Mouse (Mus musculus) CH12.LX (cell line): Measurements from ENCODE around the gene Espn. TPM values are rescaled to one million over a fixed set of nuclear protein-coding genes. Genes with fewer than 3 reads are reported as not detected.

Source experiments
- DNase-seq: peaks from one replicate; pipeline ENCODE4 v3.0.0-alpha.2; 2013; ENCODE audit errors: extremely low read depth
- H3K27ac ChIP-seq: 2 replicates; pipeline ENCODE4 v1.5.1; 2012; ENCODE audit warnings: low read depth, mild to moderate bottlenecking, control low read depth, moderate library complexity; ENCODE audit not compliant: insufficient read depth
- H3K27me3 ChIP-seq: replicated peaks from 2 replicates; pipeline ENCODE3; 2012; ENCODE audit warnings: inconsistent platforms
- H3K36me3 ChIP-seq, 2 experiments: replicated peaks in 1 of 2; 2 replicates each; pipeline versions ENCODE3 to v1.6.1; 2012; ENCODE audit warnings: inconsistent platforms in 1 of 2, low read length in 1 of 2, mild to moderate bottlenecking in 1 of 2, mixed read lengths in 1 of 2, moderate library complexity in 1 of 2; ENCODE audit not compliant: control insufficient read depth in 1 of 2, insufficient read depth in 1 of 2
- H3K4me1 ChIP-seq, 2 experiments: 2 replicates each; pipeline ENCODE4 v1.6.1; 2012; ENCODE audit warnings: inconsistent platforms in 1 of 2, moderate library complexity in 1 of 2; ENCODE audit not compliant: insufficient read depth in 2 of 2, control insufficient read depth in 1 of 2
- H3K4me2 ChIP-seq: 2 replicates; pipeline ENCODE4 v1.6.1; 2012; ENCODE audit warnings: low read depth, mild to moderate bottlenecking, control low read depth; ENCODE audit not compliant: poor library complexity, insufficient read depth, severe bottlenecking
- H3K4me3 ChIP-seq, 3 experiments: fragments of 150-350 bp in 1 of 3; sonication (generic) in 1 of 3; replicated peaks in 1 of 3; 2 replicates each; pipeline versions ENCODE3 to v1.5.1; 2011 to 2012; ENCODE audit warnings: low read depth in 2 of 3, low read length in 2 of 3, mild to moderate bottlenecking in 2 of 3, moderate library complexity in 2 of 3, control low read depth in 1 of 3, improper control_type of control experiment in 1 of 3, inconsistent platforms in 1 of 3, mixed read lengths in 1 of 3; ENCODE audit not compliant: poor library complexity in 1 of 3
- H3K79me2 ChIP-seq: replicated peaks from 2 replicates; pipeline ENCODE4 v1.6.1; 2012; ENCODE audit warnings: mild to moderate bottlenecking, moderate library complexity; ENCODE audit not compliant: control insufficient read depth, poor library complexity, insufficient read depth, severe bottlenecking; ENCODE audit errors: extremely low read depth
- H3K9ac ChIP-seq: 2 replicates; pipeline ENCODE4 v1.6.1; 2012; ENCODE audit warnings: low read depth, mild to moderate bottlenecking, control low read depth, moderate library complexity; ENCODE audit not compliant: insufficient read depth
- H3K9me3 ChIP-seq: replicated peaks from 2 replicates; pipeline ENCODE3; 2012; ENCODE audit warnings: low read length, inconsistent platforms, mixed read lengths
- CHD2 ChIP-seq: IDR thresholded peaks from 2 replicates; pipeline ENCODE4 v1.6.1; 2011; ENCODE audit warnings: low read length, improper control_type of control experiment
- ELF1 ChIP-seq: IDR thresholded peaks from 2 replicates; pipeline ENCODE4 v1.6.1; 2014; ENCODE audit warnings: low read depth, mild to moderate bottlenecking, inconsistent platforms, low read length, improper control_type of control experiment
- EP300 ChIP-seq: IDR thresholded peaks from 2 replicates; pipeline ENCODE4 v1.6.1; 2011; ENCODE audit warnings: low read length, improper control_type of control experiment
- ETS1 ChIP-seq: conservative IDR thresholded peaks from 2 replicates; pipeline ENCODE4 v1.6.1; 2012; ENCODE audit warnings: low read depth, mild to moderate bottlenecking, inconsistent platforms, low read length, improper control_type of control experiment, moderate library complexity
- GABPA ChIP-seq: IDR thresholded peaks from 2 replicates; pipeline ENCODE4 v1.6.1; 2012; ENCODE audit warnings: low read depth, low read length, improper control_type of control experiment, inconsistent platforms; ENCODE audit not compliant: insufficient replicate concordance
- HCFC1 ChIP-seq: IDR thresholded peaks from 2 replicates; pipeline ENCODE4 v1.6.1; 2012; ENCODE audit warnings: low read depth, mild to moderate bottlenecking, inconsistent platforms, low read length, improper control_type of control experiment
- IRF4 ChIP-seq: IDR thresholded peaks from 2 replicates; pipeline ENCODE4 v1.6.1; 2014; ENCODE audit warnings: low read depth, mild to moderate bottlenecking, inconsistent platforms, low read length, improper control_type of control experiment
- JUN ChIP-seq: IDR thresholded peaks from 2 replicates; pipeline ENCODE4 v1.6.1; 2011; ENCODE audit warnings: low read depth, mild to moderate bottlenecking, low read length, improper control_type of control experiment, moderate library complexity; ENCODE audit not compliant: insufficient read depth
- JUND ChIP-seq: conservative IDR thresholded peaks from 2 replicates; pipeline ENCODE4 v1.6.1; 2011; ENCODE audit warnings: low read depth, low read length, improper control_type of control experiment
- KAT2A ChIP-seq: IDR thresholded peaks from 2 replicates; pipeline ENCODE4 v1.6.1; 2012; ENCODE audit warnings: low read length, improper control_type of control experiment, inconsistent platforms; ENCODE audit not compliant: insufficient replicate concordance
- MAFK ChIP-seq: IDR thresholded peaks from 2 replicates; pipeline ENCODE4 v1.6.1; 2011; ENCODE audit warnings: low read length, improper control_type of control experiment; ENCODE audit not compliant: insufficient replicate concordance
- MAZ ChIP-seq: IDR thresholded peaks from 2 replicates; pipeline ENCODE4 v1.6.1; 2012; ENCODE audit warnings: low read depth, mild to moderate bottlenecking, inconsistent platforms, low read length, improper control_type of control experiment, moderate library complexity
- MEF2A ChIP-seq: IDR thresholded peaks from 2 replicates; pipeline ENCODE4 v1.6.1; 2014; ENCODE audit warnings: low read depth, mild to moderate bottlenecking, inconsistent platforms, low read length, improper control_type of control experiment, borderline replicate concordance
- MXI1 ChIP-seq: IDR thresholded peaks from 2 replicates; pipeline ENCODE4 v1.6.1; 2011; ENCODE audit warnings: mild to moderate bottlenecking, low read depth, low read length, improper control_type of control experiment
- MYC ChIP-seq: IDR thresholded peaks from 2 replicates; pipeline ENCODE4 v1.6.1; 2011; ENCODE audit warnings: low read depth, mild to moderate bottlenecking, improper control_type of control experiment, low read length
- POLR2A ChIP-seq: IDR thresholded peaks from 2 replicates; pipeline ENCODE4 v1.6.1; 2011; ENCODE audit warnings: low read depth, mild to moderate bottlenecking, improper control_type of control experiment, low read length
- RCOR1 ChIP-seq: conservative IDR thresholded peaks from 2 replicates; pipeline ENCODE4 v1.6.1; 2012; ENCODE audit warnings: low read depth, mild to moderate bottlenecking, inconsistent platforms, low read length, improper control_type of control experiment
- SMC3 ChIP-seq: IDR thresholded peaks from 2 replicates; pipeline ENCODE4 v1.6.1; 2011; ENCODE audit warnings: low read depth, low read length, improper control_type of control experiment
- TBP ChIP-seq: conservative IDR thresholded peaks from 2 replicates; pipeline ENCODE4 v1.6.1; 2011; ENCODE audit warnings: low read depth, low read length, improper control_type of control experiment
- TCF12 ChIP-seq: IDR thresholded peaks from 2 replicates; pipeline ENCODE4 v1.6.1; 2014; ENCODE audit warnings: low read depth, mild to moderate bottlenecking, inconsistent platforms, low read length, improper control_type of control experiment
- USF2 ChIP-seq: conservative IDR thresholded peaks from 2 replicates; pipeline ENCODE4 v1.6.1; 2011; ENCODE audit warnings: low read depth, low read length, improper control_type of control experiment
- ZMIZ1 ChIP-seq: IDR thresholded peaks from 2 replicates; pipeline ENCODE4 v1.6.1; 2012; ENCODE audit warnings: low read depth, mild to moderate bottlenecking, inconsistent platforms, low read length, improper control_type of control experiment
- ZNF384 ChIP-seq: IDR thresholded peaks from 2 replicates; pipeline ENCODE4 v1.6.1; 2012; ENCODE audit warnings: low read depth, low read length, improper control_type of control experiment, inconsistent platforms
- dilution Hi-C: fragments of 300-500 bp; cut with MboI; formaldehyde crosslinking; loops from 2 replicates; pipeline ENCODE4 v1.14.3; 2020; ENCODE audit warnings: low sequenced_read_pairs; ENCODE audit not compliant: extremely low pct_unique_long_range_greater_than_20kb, extremely low pct_ligation_motif_present
- in situ Hi-C: fragments of 300-500 bp; cut with MboI; formaldehyde crosslinking; loops from 3 replicates; pipeline ENCODE4 v1.14.3; 2019; ENCODE audit warnings: low sequenced_read_pairs, low pct_ligation_motif_present, low pct_unique_long_range_greater_than_20kb, mixed read lengths
- polyA plus RNA-seq: library from polyadenylated mRNA; unstranded; fragments of >175 nt; gene quantifications from 2 replicates; pipeline ENCODE4 v1.2.1, GENCODE M21; 2012; ENCODE audit warnings: low read depth; ENCODE audit not compliant: insufficient read length
- total RNA-seq, 2 experiments: library from RNA; depleted of rRNA; stranded (reverse); fragments of 300-350 nt in 1 of 2; fragments of >200 nt in 1 of 2; gene quantifications; 2 replicates each; pipeline ENCODE4 v1.2.3; 2012 to 2014

Gene Espn
- total and polyA plus RNA-seq, 3 experiments: 0.25 TPM; not detected in 2

DNA sequence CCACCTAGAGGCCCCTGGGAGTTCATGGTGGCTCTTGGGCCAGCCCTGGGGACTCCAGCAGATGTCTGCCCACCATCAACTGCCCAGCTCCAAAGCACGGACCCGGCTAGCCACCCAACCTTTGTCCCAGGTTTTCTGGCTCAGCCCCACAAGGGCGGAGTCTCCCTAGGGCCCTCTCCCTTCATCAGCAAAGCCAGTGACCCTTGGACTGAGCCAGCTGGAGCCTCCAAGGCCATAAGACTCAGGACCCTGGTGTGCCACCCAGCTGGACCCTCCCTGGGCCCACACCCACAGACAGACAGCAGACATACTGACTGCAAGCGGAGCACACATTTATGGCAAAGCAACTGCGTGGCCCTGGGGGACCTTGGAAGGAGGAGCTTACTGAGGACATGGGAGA, 23.4 kb downstream of the Espn start:
- H3K9me3 ChIP-seq: peaks cover 48% of the 10 kb centered on the region
- no peak overlapping the region for H3K4me2 ChIP-seq
- DNase-seq: no peak
- no peaks in the 10 kb centered on the region for H3K36me3 ChIP-seq
- no peak overlapping the region for H3K9ac ChIP-seq
- no peak overlapping the region for H3K4me3 ChIP-seq
- no peak for TF ChIP-seq MAFK
- TF ChIP-seq TBP: no peak
- no peak for TF ChIP-seq MAZ
- TF ChIP-seq JUN: no peak
- TF ChIP-seq ZNF384: no peak
- no peak for TF ChIP-seq RCOR1
- TF ChIP-seq ZMIZ1: no peak
- no peak for TF ChIP-seq MYC
- TF ChIP-seq JUND: no peak
- no peak for TF ChIP-seq ETS1
- no peak for TF ChIP-seq EP300
- no peak for TF ChIP-seq POLR2A
- no peak for TF ChIP-seq IRF4
- no peak for TF ChIP-seq ELF1
- TF ChIP-seq TCF12: no peak
- TF ChIP-seq HCFC1: no peak
- TF ChIP-seq KAT2A: no peak
- TF ChIP-seq SMC3: no peak
- TF ChIP-seq MXI1: no peak
- H3K4me1 ChIP-seq: peaks cover 15 to 20% of the 10 kb centered on the region in 2 experiments
- H3K27me3 ChIP-seq: peaks cover 95% of the 10 kb centered on the region
- in situ Hi-C loops (no loop called here), dilution Hi-C loops (no loop called here)
- H3K27ac ChIP-seq: no peak overlapping the region
- no peaks in the 10 kb centered on the region for H3K79me2 ChIP-seq

DNA sequence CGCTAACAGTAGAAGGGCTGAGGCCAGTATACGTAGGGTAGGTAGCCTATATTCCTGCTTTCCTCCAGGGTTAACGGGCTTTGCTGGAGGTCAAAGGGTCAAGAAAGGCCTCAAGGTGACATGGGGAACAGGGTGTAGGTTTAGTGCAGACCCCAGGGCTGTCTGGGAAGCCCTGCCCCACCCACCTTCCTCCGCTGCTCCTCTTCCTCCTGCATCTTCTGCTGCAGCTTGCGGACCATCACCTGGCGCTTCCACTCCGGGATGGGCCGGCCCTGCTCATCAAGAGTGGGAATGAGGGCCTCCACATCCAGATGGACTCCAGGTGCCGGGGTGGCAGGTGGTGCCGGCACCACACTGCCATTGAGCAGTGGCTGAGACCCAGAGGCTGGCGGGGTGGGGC, 24.3 kb downstream of the Espn start:
- Histone ChIP-seq H3K79me2 (no peaks in the 10 kb centered on the region), H3K36me3 (no peaks in the 10 kb centered on the region), H3K4me2 (no peak overlapping the region), H3K9me3 (peaks cover 48% of the 10 kb centered on the region), H3K27me3 (peaks cover 96% of the 10 kb centered on the region), H3K9ac (no peak overlapping the region), H3K4me1 (peaks cover 19 to 21% of the 10 kb centered on the region in 2 experiments), H3K27ac (no peak overlapping the region), H3K4me3 (no peak overlapping the region)
- TF ChIP-seq RCOR1 (no peak), MAFK (no peak), MEF2A (no peak), EP300 (no peak), GABPA (no peak), HCFC1 (no peak), CHD2 (no peak), USF2 (no peak), ELF1 (no peak)
- in situ Hi-C loops (no loop called here), dilution Hi-C loops (no loop called here)
- no peak for DNase-seq
